Mouse (Mus musculus) neural tube, embryonic 13.5 days (tissue): ENCODE data around the gene Tmem199. TPM values are rescaled to one million over a fixed set of nuclear protein-coding genes. Genes with fewer than 3 reads are reported as not detected.

Experiments
- ATAC-seq: fragments of 200-750 bp; cut with Nextera tagmentation; 2 replicates; pipeline ENCODE4 v1.8.0; 2017; ENCODE audit warnings: low read depth, mild to moderate bottlenecking, moderate TSS enrichment, moderate library complexity
- H3K27ac ChIP-seq: fragments of 300-500 bp; sonication (generic); replicated peaks from 2 replicates; pipeline ENCODE4 v1.5.1; 2015; ENCODE audit warnings: moderate library complexity, mild to moderate bottlenecking, inconsistent platforms
- H3K27me3 ChIP-seq: fragments of 300-500 bp; sonication (generic); 2 replicates; pipeline ENCODE4 v1.6.1; 2015; ENCODE audit warnings: mild to moderate bottlenecking, inconsistent platforms
- H3K36me3 ChIP-seq: fragments of 300-500 bp; sonication (generic); 2 replicates; pipeline ENCODE4 v1.6.1; 2015; ENCODE audit warnings: mild to moderate bottlenecking, inconsistent platforms
- H3K4me1 ChIP-seq: fragments of 300-500 bp; sonication (generic); replicated peaks from 2 replicates; pipeline ENCODE4 v1.6.1; 2015; ENCODE audit warnings: inconsistent platforms
- H3K4me2 ChIP-seq: fragments of 300-500 bp; sonication (generic); 2 replicates; pipeline ENCODE4 v1.6.1; 2015; ENCODE audit warnings: inconsistent platforms, mild to moderate bottlenecking, moderate library complexity
- H3K4me3 ChIP-seq: fragments of 300-500 bp; sonication (generic); 2 replicates; pipeline ENCODE4 v1.5.1; 2015; ENCODE audit warnings: mild to moderate bottlenecking, inconsistent platforms
- H3K9ac ChIP-seq: fragments of 300-500 bp; sonication (generic); 2 replicates; pipeline ENCODE4 v1.6.1; 2015; ENCODE audit warnings: moderate library complexity, mild to moderate bottlenecking, inconsistent platforms
- H3K9me3 ChIP-seq: fragments of 300-500 bp; sonication (generic); 2 replicates; pipeline ENCODE4 v1.6.1; 2016; ENCODE audit warnings: inconsistent platforms
- WGBS: fragments of 180-500 bp; shearing (Covaris S2); methylation state at CpG from one replicate; pipeline ENCODE4 v1.1.7; 2015; 5-methylcytosine and 5-hydroxymethylcytosine counted together
- polyA plus RNA-seq: library from polyadenylated mRNA; unstranded; fragments of >200 nt; fragmentation: Nextera tagmentation; extraction: Ambion mirVana; gene quantifications from 2 replicates; pipeline ENCODE4 v1.2.1, GENCODE M21; 2015

The Tmem199 gene
- 92.7 and 101 TPM in 2 replicates for polyA plus RNA-seq

DNA sequence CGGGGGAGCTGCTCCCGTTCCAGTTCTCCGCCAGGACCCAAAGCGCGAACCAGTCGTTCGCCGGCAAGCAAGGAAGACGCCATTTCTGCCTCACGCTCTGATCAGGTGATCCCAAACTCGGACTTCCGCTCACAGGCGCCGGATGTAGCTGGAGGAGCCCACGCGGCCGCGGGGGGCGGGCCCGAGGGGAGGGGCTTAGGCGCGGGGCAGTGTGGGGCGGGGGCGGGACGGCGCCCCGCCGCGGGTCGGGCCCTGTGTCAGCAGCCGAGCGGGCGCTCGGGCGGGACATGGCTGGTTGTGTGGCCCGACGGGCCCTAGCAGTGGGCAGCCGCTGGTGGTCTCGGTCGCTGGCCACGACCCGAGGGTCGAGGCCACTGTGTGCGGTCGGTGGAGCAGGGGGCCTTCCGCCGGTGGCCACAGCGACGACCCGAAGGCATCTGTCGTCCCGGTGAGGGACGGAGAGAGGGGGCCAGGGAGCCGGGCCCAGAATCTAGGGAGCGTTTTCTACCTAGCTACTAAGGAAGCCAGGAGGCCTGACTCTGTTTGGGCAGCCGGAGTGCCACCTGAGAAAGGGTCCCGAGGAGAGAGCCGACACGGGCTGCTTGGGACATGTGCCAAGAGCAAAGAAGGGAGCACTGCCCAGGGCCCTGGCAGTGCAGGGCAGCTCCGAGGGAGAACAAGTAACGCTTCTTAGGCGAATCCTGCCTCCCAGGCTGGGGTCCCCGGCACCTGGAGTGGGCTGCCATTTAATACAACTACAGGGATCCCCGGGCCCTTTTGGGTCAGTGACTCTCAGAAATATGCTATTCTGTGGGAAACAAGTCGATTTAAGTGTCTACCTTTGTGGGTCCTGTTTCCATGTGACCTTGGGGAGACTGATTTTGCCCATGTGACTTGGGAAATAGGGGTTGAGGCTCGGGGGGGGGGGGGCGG is at the start of gene Tmem199, which contains the start of gene Poldip2:
Gene Tmem199 (minus strand): TSS at position 148 of the 933 bp plus-strand sequence.
Gene Poldip2 (plus strand): TSS at position 169 of the 933 bp plus-strand sequence.
- H3K4me2 ChIP-seq, result peak within 1 kb of the TSS; percentile 94
- no peaks in the 10 kb centered on the region for H3K27me3 ChIP-seq
- H3K9me3 ChIP-seq, result no peaks in the 10 kb centered on the region
- WGBS, result under 1% methylated on average over 66 of the region's 67 CpGs
- ATAC-seq, result peak; percentile 96
- peaks cover 28% of the 10 kb centered on the region for H3K4me1 ChIP-seq
- peak within 1 kb of the TSS; percentile 95 for H3K4me3 ChIP-seq
- H3K36me3 ChIP-seq, result peaks cover 58% of the 10 kb centered on the region
- H3K27ac ChIP-seq, result peak within 1 kb of the TSS; percentile 89
- H3K9ac ChIP-seq, result peak within 1 kb of the TSS; percentile 98

- peak; percentile 82; the same call in 1 of the 2 replicates for ATAC-seq
- WGBS, result 20% methylated on average over 4 of the region's 4 CpGs
Measured at GRCm38 (mm10) chr11:78560447-78560846, 48.5 kb upstream of the Tmem199 start.

DNA sequence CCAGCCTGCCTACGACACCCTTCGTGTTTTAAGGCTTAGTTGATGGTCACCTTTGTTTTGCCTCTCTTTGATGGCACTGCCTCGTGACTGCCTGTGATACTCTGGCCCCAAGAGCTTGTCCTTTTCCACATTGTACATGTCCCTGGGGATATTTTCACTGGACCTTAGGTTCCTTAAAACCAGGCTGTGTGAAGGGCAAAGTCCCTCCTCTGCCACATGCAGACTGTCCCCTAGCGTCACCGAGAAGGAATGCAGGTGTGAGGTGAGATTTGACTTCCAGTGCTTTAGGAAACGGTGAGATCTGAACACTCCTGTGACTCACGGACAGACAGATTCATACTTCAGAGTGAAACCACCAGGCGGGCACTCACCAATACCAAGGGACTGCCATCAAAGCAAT is 45.3 kb upstream of the Tmem199 start:
- Histone ChIP-seq H3K4me1 (no peaks in the 10 kb centered on the region), H3K27me3 (no peaks in the 10 kb centered on the region), H3K4me3 (no peak overlapping the region), H3K9ac (no peak overlapping the region), H3K27ac (no peak overlapping the region), H3K36me3 (no peaks in the 10 kb centered on the region), H3K4me2 (no peak overlapping the region), H3K9me3 (peaks cover 7% of the 10 kb centered on the region; the same call in 1 of the 2 replicates)
- 57% methylated on average over 8 of the region's 8 CpGs for WGBS
- no peak for ATAC-seq

More at GRCm38 (mm10) chr11:78560447-78560846, 48.5 kb upstream of the Tmem199 start:
- H3K27ac ChIP-seq, result no peak overlapping the region
- H3K27me3 ChIP-seq, result no peaks in the 10 kb centered on the region
- H3K9ac ChIP-seq, result no peak overlapping the region
- H3K4me3 ChIP-seq, result no peak overlapping the region
- no peak overlapping the region for H3K4me2 ChIP-seq
- no peaks in the 10 kb centered on the region for H3K9me3 ChIP-seq
- H3K4me1 ChIP-seq, result no peaks in the 10 kb centered on the region
- H3K36me3 ChIP-seq, result peaks cover 2% of the 10 kb centered on the region; the same call in 1 of the 2 replicates

- Histone ChIP-seq H3K27ac (no peak overlapping the region), H3K27me3 (no peaks in the 10 kb centered on the region), H3K4me3 (no peak overlapping the region), H3K4me2 (no peak overlapping the region), H3K9me3 (peaks cover 7% of the 10 kb centered on the region; the same call in 1 of the 2 replicates), H3K4me1 (peaks cover 4% of the 10 kb centered on the region), H3K36me3 (no peaks in the 10 kb centered on the region), H3K9ac (no peak overlapping the region)
- 86% methylated on average over 4 of the region's 4 CpGs for WGBS
- ATAC-seq, result no peak
Measured at GRCm38 (mm10) chr11:78556070-78556469, 44.1 kb upstream of the Tmem199 start.

DNA sequence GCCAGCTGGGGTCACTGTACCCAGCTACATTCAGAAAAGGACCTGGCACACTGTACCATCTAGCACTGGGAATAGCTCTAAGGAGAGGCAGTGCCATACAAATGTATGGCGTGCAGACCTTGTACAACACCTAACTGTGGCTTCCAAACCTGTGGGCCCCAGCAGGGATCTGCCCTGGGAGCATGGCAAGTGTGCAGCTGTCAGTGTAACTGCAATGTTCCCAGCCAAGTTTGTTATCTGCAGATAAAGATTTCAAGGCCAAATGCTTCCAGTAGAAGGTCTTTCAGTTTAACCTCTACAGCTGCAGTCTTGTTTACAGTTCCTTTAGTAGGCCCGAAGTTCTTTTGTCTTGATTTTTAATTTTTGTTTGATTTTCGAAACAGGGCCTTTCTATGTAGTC is 43.7 kb upstream of the Tmem199 start:
- Histone ChIP-seq H3K36me3 (no peaks in the 10 kb centered on the region), H3K9ac (no peak overlapping the region), H3K4me2 (no peak overlapping the region), H3K27me3 (no peaks in the 10 kb centered on the region), H3K4me1 (peaks cover 6% of the 10 kb centered on the region), H3K27ac (no peak overlapping the region), H3K9me3 (peaks cover 7% of the 10 kb centered on the region; the same call in 1 of the 2 replicates), H3K4me3 (no peak overlapping the region)
- no peak for ATAC-seq
- WGBS, result 91% methylated on average over 3 of the region's 3 CpGs

DNA sequence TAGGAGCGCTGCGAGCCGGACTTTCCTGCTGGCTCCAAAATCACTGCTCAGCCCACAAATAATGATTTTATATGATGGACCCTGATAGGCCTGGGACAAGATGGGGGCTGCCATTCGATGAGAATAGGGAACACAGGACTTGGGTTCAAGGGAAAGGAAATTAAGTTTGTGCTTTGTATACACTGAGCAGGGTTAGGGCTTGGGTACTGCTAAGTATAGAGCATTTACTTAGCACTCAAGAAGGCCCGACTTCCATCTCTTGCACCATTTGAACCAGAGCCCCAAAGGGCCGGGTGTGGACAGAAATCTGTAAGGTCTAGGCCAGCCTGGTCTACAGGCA is 39.1 kb upstream of the Tmem199 start:
- 34% methylated on average over 6 of the region's 6 CpGs for WGBS
- Histone ChIP-seq H3K4me3 (peak overlapping the region; percentile 68), H3K27ac (peak overlapping the region; percentile 90), H3K9ac (peak overlapping the region; percentile 75), H3K27me3 (no peaks in the 10 kb centered on the region), H3K4me1 (peaks cover 29% of the 10 kb centered on the region), H3K9me3 (peaks cover 7% of the 10 kb centered on the region; the same call in 1 of the 2 replicates), H3K4me2 (peak overlapping the region; percentile 81), H3K36me3 (no peaks in the 10 kb centered on the region)
- ATAC-seq, result peak; percentile 47; the same call in 1 of the 2 replicates

DNA sequence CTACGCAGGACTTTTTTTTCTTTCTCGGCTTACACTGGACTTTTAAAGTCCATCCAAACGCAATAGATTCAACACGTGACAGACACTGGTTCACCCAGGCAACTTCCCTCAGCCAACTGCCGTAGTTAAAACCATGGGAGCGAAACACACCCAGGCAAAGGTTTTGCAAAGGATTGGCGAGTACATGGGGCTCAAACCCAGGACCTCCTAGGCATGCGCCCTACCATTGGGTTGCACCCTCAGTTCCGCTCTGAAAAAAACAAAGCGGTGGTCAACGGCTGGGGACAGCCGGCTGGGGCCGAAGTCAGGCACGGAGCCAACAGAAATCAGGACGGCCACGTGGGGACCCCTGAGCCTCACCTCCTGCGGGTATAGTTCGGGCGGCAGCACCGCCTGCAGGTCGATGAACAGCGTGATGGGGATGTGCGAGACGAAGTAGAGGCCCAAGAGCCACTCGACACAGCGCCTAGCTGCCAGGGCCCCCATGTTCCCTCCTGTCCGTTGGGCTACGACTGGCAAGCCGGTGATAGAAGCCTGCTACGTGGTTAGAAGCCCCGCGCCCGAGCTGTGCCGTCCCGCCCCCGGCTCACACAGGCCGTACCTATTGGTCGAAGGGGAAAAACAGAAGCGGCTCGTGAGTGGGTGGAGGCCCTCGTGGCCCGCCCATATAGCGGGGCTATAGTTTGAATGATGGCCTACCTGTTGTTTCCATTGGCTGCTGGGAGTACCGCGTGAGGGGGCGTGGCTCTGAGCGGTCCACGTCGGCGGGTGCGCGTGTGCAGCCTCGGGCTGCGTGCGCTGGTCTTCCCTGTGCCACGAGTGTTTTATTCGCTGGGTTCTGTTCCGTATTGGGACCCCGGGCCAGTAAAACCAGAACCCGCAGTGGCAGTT is 38.4 kb upstream of the Tmem199 start, which contains the start of gene Tmem97:
Gene Tmem97 (minus strand): TSS at position 610 of the 891 bp plus-strand sequence.
- Histone ChIP-seq H3K4me1 (peaks cover 29% of the 10 kb centered on the region), H3K9me3 (peaks cover 7% of the 10 kb centered on the region; the same call in 1 of the 2 replicates), H3K4me2 (peak within 1 kb of the TSS; percentile 81), H3K27ac (peak within 1 kb of the TSS; percentile 90), H3K36me3 (peaks cover 3% of the 10 kb centered on the region; the same call in 1 of the 2 replicates), H3K9ac (peak within 1 kb of the TSS; percentile 75), H3K4me3 (peak within 1 kb of the TSS; percentile 68), H3K27me3 (no peaks in the 10 kb centered on the region)
- ATAC-seq, result peak; percentile 100
- under 1% methylated on average over 60 of the region's 60 CpGs for WGBS

- Histone ChIP-seq H3K36me3 (peaks cover 5% of the 10 kb centered on the region; the same call in 1 of the 2 replicates), H3K9me3 (peaks cover 7% of the 10 kb centered on the region; the same call in 1 of the 2 replicates), H3K4me1 (peaks cover 29% of the 10 kb centered on the region), H3K4me2 (peak overlapping the region; percentile 81), H3K27ac (0 out of 2 replicates have a peak overlapping the region, but pooled peaks have one; percentile 85), H3K27me3 (no peaks in the 10 kb centered on the region), H3K4me3 (peak overlapping the region; percentile 68), H3K9ac (peak overlapping the region; percentile 75)
- no peak for ATAC-seq
- WGBS, result 23% methylated on average over 5 of the region's 5 CpGs
Measured at GRCm38 (mm10) chr11:78549491-78549987, 37.6 kb upstream of the Tmem199 start.

DNA sequence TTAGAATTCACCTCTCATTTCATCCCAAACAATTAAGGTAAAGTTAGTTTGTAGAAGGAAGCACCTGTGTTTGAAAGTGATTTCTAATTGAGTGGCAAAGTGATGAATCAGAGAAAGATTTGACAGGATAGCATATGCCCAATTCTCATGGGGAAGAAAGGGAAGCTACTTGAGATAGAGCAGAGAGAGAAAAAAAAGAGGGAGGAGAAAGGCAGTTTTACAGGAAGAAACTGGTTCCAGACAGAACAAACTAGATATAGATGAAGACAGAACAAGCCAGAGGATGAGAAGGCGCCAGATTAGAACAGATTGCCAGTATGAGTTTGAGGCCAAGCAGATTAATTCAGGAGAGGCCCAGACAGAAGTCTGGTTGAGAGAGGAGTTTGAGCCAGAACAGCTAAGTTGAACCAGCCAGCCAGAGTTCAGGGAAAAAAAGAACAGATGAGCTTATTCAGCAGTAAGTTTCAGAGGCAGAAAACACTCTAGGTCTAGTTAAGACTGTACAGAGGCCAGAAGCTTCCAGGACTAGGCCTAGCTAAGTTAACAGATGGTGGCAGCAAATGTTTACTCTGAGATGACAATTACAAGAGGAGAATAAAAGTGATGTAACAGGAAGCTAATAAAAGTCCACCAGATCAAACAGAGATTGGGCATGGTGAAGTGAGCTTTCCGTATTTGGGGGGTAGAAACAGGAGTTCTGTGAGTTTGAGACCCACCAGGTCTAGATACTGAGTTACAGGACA is 35.9 kb upstream of the Tmem199 start:
- WGBS, result 76% methylated on average over 2 of the region's 2 CpGs
- no peak overlapping the region for H3K4me3 ChIP-seq
- H3K27me3 ChIP-seq, result no peaks in the 10 kb centered on the region
- no peak overlapping the region for H3K9ac ChIP-seq
- ATAC-seq, result no peak
- peaks cover 29% of the 10 kb centered on the region for H3K4me1 ChIP-seq
- H3K9me3 ChIP-seq, result no peaks in the 10 kb centered on the region
- peaks cover 20% of the 10 kb centered on the region for H3K36me3 ChIP-seq
- H3K27ac ChIP-seq, result no peak overlapping the region
- no peak overlapping the region for H3K4me2 ChIP-seq

GRCm38 (mm10) chr11:78545181-78545580 is 33.2 kb upstream of the Tmem199 start:
- H3K9ac ChIP-seq, result no peak overlapping the region
- ATAC-seq, result no peak
- H3K36me3 ChIP-seq, result peaks cover 43% of the 10 kb centered on the region
- H3K27me3 ChIP-seq, result no peaks in the 10 kb centered on the region
- H3K27ac ChIP-seq, result no peak overlapping the region
- H3K9me3 ChIP-seq, result no peaks in the 10 kb centered on the region
- H3K4me2 ChIP-seq, result no peak overlapping the region
- 76% methylated on average over 8 of the region's 8 CpGs for WGBS
- H3K4me3 ChIP-seq, result no peak overlapping the region
- peaks cover 23% of the 10 kb centered on the region for H3K4me1 ChIP-seq
